Mouse (Mus musculus) lung, embryonic 14.5 days (tissue): ENCODE data around the gene Smim23. TPM values are rescaled to one million over a fixed set of nuclear protein-coding genes. Genes with fewer than 3 reads are reported as not detected.

ENCODE experiments used
- ATAC-seq: fragments of 200-750 bp; cut with Nextera tagmentation; 2 replicates; pipeline ENCODE4 v1.8.0; 2017; ENCODE audit warnings: mild to moderate bottlenecking, moderate TSS enrichment, moderate library complexity; ENCODE audit not compliant: insufficient read depth
- DNase-seq: peaks from one replicate; pipeline ENCODE4 v3.0.0-alpha.2; 2015
- H3K27ac ChIP-seq: fragments of 300-500 bp; sonication (generic); 2 replicates; pipeline ENCODE4 v1.5.1; 2014; ENCODE audit warnings: low read depth, mild to moderate bottlenecking, moderate library complexity
- H3K27me3 ChIP-seq: fragments of 300-500 bp; sonication (generic); 2 replicates; pipeline ENCODE4 v1.6.1; 2014; ENCODE audit warnings: low read length, control low read depth; ENCODE audit not compliant: insufficient read depth
- H3K36me3 ChIP-seq: fragments of 300-500 bp; sonication (generic); 2 replicates; pipeline ENCODE4 v1.6.1; 2014; ENCODE audit warnings: control low read depth; ENCODE audit not compliant: insufficient read depth
- H3K4me1 ChIP-seq: fragments of 300-500 bp; sonication (generic); 2 replicates; pipeline ENCODE4 v1.6.1; 2014; ENCODE audit warnings: antibody characterized with exemption, control low read depth; ENCODE audit not compliant: insufficient read depth
- H3K4me2 ChIP-seq: fragments of 300-500 bp; sonication (generic); 2 replicates; pipeline ENCODE4 v1.6.1; 2014; ENCODE audit warnings: mild to moderate bottlenecking
- H3K4me3 ChIP-seq: fragments of 300-500 bp; sonication (generic); 2 replicates; pipeline ENCODE4 v1.5.1; 2014; ENCODE audit warnings: low read depth, low read length
- H3K9ac ChIP-seq: fragments of 300-500 bp; sonication (generic); 2 replicates; pipeline ENCODE4 v1.6.1; 2014
- H3K9me3 ChIP-seq: fragments of 300-500 bp; sonication (generic); 2 replicates; pipeline ENCODE4 v1.6.1; 2016; ENCODE audit warnings: low read depth, low read length, control low read depth
- CTCF ChIP-seq: IDR thresholded peaks from 2 replicates; pipeline ENCODE4 v1.5.1; 2016; ENCODE audit warnings: antibody characterized with exemption, low read depth
- WGBS: fragments of 180-500 bp; shearing (Covaris S2); extraction: QIAGEN DNeasy Blood & Tissue Kit; methylation state at CpG from one replicate; pipeline ENCODE4 v1.1.7; 2014; 5-methylcytosine and 5-hydroxymethylcytosine counted together
- polyA plus RNA-seq: library from polyadenylated mRNA; unstranded; fragments of >200 nt; fragmentation: Nextera tagmentation; extraction: Ambion mirVana; gene quantifications from 2 replicates; pipeline ENCODE4 v1.2.1, GENCODE M21; 2014

The Smim23 gene
- polyA plus RNA-seq, 1 experiment from 2014 or later, result not detected

GRCm38 (mm10) chr11:32835022-32835421 is 10.6 kb upstream of the Smim23 start:
- H3K4me3 ChIP-seq, result no peak overlapping the region
- no peak for ATAC-seq
- H3K9me3 ChIP-seq, result no peaks in the 10 kb centered on the region
- no peaks in the 10 kb centered on the region for H3K4me1 ChIP-seq
- no peak for DNase-seq
- no peak overlapping the region for H3K9ac ChIP-seq
- H3K27me3 ChIP-seq, result no peaks in the 10 kb centered on the region
- H3K36me3 ChIP-seq, result no peaks in the 10 kb centered on the region
- H3K4me2 ChIP-seq, result no peak overlapping the region
- no peak overlapping the region for H3K27ac ChIP-seq
- no peak for TF ChIP-seq CTCF
- 21% methylated on average over 8 of the region's 8 CpGs for WGBS

GRCm38 (mm10) chr11:32834367-32834918 is 10.0 kb upstream of the Smim23 start:
- ATAC-seq (no peak), DNase-seq (no peak)
- 31% methylated on average over 13 of the region's 13 CpGs for WGBS
- Histone ChIP-seq H3K9ac (no peak overlapping the region), H3K27ac (no peak overlapping the region), H3K4me3 (no peak overlapping the region), H3K9me3 (no peaks in the 10 kb centered on the region), H3K4me1 (no peaks in the 10 kb centered on the region), H3K4me2 (no peak overlapping the region), H3K36me3 (no peaks in the 10 kb centered on the region), H3K27me3 (no peaks in the 10 kb centered on the region)
- no peak for TF ChIP-seq CTCF

DNA sequence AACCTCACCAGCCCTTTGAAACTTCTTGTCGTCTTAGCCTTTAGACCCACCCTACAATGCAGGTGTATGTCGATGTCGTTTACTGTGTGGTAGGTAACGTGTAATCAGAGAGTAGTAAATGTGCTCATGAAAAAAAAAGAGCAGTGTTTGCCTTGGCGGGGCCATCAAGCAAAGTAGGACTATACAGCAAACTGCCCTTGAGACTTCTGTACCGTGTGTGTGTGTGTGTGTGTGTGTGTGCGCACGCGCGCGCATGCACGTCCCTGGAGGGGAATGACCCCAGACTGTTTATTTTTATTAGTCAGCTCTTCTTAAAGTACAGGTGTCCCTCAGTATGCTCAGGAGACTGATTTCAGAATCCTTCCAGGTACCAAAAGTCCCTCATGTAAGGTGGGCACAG is 6.8 kb downstream of the Smim23 start:
- H3K27me3 ChIP-seq, result no peaks in the 10 kb centered on the region
- ATAC-seq (no peak), DNase-seq (no peak)
- no peak for TF ChIP-seq CTCF
- no peak overlapping the region for H3K4me3 ChIP-seq
- no peak overlapping the region for H3K27ac ChIP-seq
- H3K4me2 ChIP-seq, result no peak overlapping the region
- H3K9me3 ChIP-seq, result no peaks in the 10 kb centered on the region
- no peaks in the 10 kb centered on the region for H3K36me3 ChIP-seq
- H3K4me1 ChIP-seq, result no peaks in the 10 kb centered on the region
- H3K9ac ChIP-seq, result no peak overlapping the region
- 76% methylated on average over 12 of the region's 12 CpGs for WGBS

- 75% methylated on average over 8 of the region's 8 CpGs for WGBS
Measured at GRCm38 (mm10) chr11:32814286-32814685, 10.1 kb downstream of the Smim23 start.

GRCm38 (mm10) chr11:32809091-32809490 is 15.3 kb downstream of the Smim23 start:
- Histone ChIP-seq H3K9me3 (no peaks in the 10 kb centered on the region), H3K4me1 (no peaks in the 10 kb centered on the region), H3K4me3 (no peak overlapping the region), H3K36me3 (no peaks in the 10 kb centered on the region), H3K4me2 (no peak overlapping the region), H3K27me3 (no peaks in the 10 kb centered on the region), H3K27ac (no peak overlapping the region), H3K9ac (no peak overlapping the region)
- WGBS, result 53% methylated on average over 1 of the region's 1 CpGs
- TF ChIP-seq CTCF, result 0 out of 2 replicates have a peak, but pooled peaks have one; percentile 1
- ATAC-seq (no peak), DNase-seq (no peak)

More at GRCm38 (mm10) chr11:32814286-32814685, 10.1 kb downstream of the Smim23 start:
- Histone ChIP-seq H3K36me3 (no peaks in the 10 kb centered on the region), H3K9ac (no peak overlapping the region), H3K4me1 (no peaks in the 10 kb centered on the region), H3K27me3 (no peaks in the 10 kb centered on the region), H3K27ac (no peak overlapping the region), H3K4me2 (no peak overlapping the region), H3K4me3 (no peak overlapping the region), H3K9me3 (no peaks in the 10 kb centered on the region)
- ATAC-seq (no peak), DNase-seq (no peak)
- TF ChIP-seq CTCF, result no peak

GRCm38 (mm10) chr11:32805958-32806357 is 18.4 kb downstream of the Smim23 start:
- H3K9me3 ChIP-seq, result no peaks in the 10 kb centered on the region
- no peak overlapping the region for H3K4me2 ChIP-seq
- ATAC-seq (no peak), DNase-seq (peak; percentile 73)
- 19% methylated on average over 2 of the region's 2 CpGs for WGBS
- peak; percentile 75 for TF ChIP-seq CTCF
- no peaks in the 10 kb centered on the region for H3K27me3 ChIP-seq
- no peak overlapping the region for H3K27ac ChIP-seq
- no peak overlapping the region for H3K4me3 ChIP-seq
- H3K36me3 ChIP-seq, result no peaks in the 10 kb centered on the region
- H3K9ac ChIP-seq, result no peak overlapping the region
- no peaks in the 10 kb centered on the region for H3K4me1 ChIP-seq

DNA sequence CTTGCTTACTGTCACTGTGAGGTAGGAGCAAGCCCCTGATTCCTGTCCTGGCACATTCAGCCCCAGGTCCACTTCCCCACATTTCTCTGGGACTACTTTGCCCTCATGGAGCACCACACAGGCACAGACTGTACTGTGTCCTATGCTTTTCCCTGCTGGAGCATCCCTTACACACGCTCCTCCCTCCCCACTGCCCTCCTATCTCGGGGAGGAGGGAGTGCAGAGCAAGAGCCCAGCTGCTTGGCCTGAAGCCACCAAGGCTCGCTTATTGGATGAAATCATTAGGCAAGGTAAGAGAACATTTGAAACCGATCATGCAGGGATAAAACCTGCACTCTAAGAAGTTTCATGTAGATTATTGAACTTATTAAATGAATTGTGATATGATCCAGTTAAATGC is 20.7 kb downstream of the Smim23 start:
- no peaks in the 10 kb centered on the region for H3K4me1 ChIP-seq
- ATAC-seq (no peak), DNase-seq (peak; percentile 51)
- H3K4me2 ChIP-seq, result no peak overlapping the region
- no peaks in the 10 kb centered on the region for H3K9me3 ChIP-seq
- TF ChIP-seq CTCF, result no peak
- H3K9ac ChIP-seq, result no peak overlapping the region
- no peak overlapping the region for H3K4me3 ChIP-seq
- H3K27ac ChIP-seq, result no peak overlapping the region
- WGBS, result 28% methylated on average over 4 of the region's 4 CpGs
- H3K36me3 ChIP-seq, result no peaks in the 10 kb centered on the region
- no peaks in the 10 kb centered on the region for H3K27me3 ChIP-seq
